Comparison of ENCODE assay signal across 13 mouse cellular contexts in genomic region chr9:94626737-94627136, GRCm38 (mm10).
"Had no signal": no experiment of that assay in that cellular context is flagged by ENCODE, and none has a peak within 500 bp of the region (broad histone marks: within the 10 kb centered on the region; RNA-seq: fewer than 3 reads in every experiment).

No protein-coding gene starts in this region.

- H3K27me3 ChIP-seq: kidney, embryonic 15.5 days; liver, embryonic 15.5 days; lung, embryonic 15.5 days; neural tube, embryonic 13.5 days had no signal

- H3K9me3 ChIP-seq: kidney, embryonic 15.5 days; limb, embryonic 10.5 days; liver, embryonic 15.5 days; lung, embryonic 15.5 days had no signal

- H3K36me3 ChIP-seq: kidney, embryonic 15.5 days; limb, embryonic 10.5 days; liver, embryonic 15.5 days; lung, embryonic 15.5 days; neural tube, embryonic 13.5 days had no signal

- H3K4me2 ChIP-seq: kidney, embryonic 15.5 days; liver, embryonic 11.5 days; liver, embryonic 15.5 days; lung, embryonic 15.5 days; neural tube, embryonic 13.5 days had no signal

- H3K4me1 ChIP-seq: kidney, embryonic 15.5 days; limb, embryonic 10.5 days; liver, embryonic 15.5 days; lung, embryonic 15.5 days; neural tube, embryonic 13.5 days had no signal

- H3K9ac ChIP-seq: kidney, embryonic 15.5 days; liver, embryonic 15.5 days; lung, embryonic 15.5 days; neural tube, embryonic 13.5 days had no signal

- DNase-seq: kidney, adult 2 months; kidney, postnatal 14 days; midbrain, embryonic 14.5 days; retina, postnatal 1 day; right cerebral cortex, postnatal 4 days; spleen, adult 18-20 months; thymus, postnatal 4 days had no signal

- H3K27ac ChIP-seq: kidney, embryonic 15.5 days; limb, embryonic 10.5 days; liver, embryonic 15.5 days; lung, embryonic 15.5 days; neural tube, embryonic 13.5 days had no signal

- H3K4me3 ChIP-seq: kidney, embryonic 15.5 days; limb, embryonic 10.5 days; liver, embryonic 15.5 days; lung, embryonic 15.5 days; neural tube, embryonic 13.5 days had no signal
